Mouse (Mus musculus) neutrophil, adult 59 days (primary cell): Measurements from ENCODE around the gene Bst1. TPM values are rescaled to one million over a fixed set of nuclear protein-coding genes. Genes with fewer than 3 reads are reported as not detected.

ENCODE experiments used
- total RNA-seq, 2 experiments: library from RNA; stranded (reverse); gene quantifications; 1 replicate in 1 of 2; 2 replicates in 1 of 2; pipeline ENCODE4 v1.2.4; 2023

Bst1 gene
- 10 to 100 TPM; 84.1 to 84.7 TPM for total RNA-seq

GRCm38 (mm10) chr5:43818695-43819094, at the start of gene Bst1:
Bst1 (plus strand) TSS chr5:43818885.

GRCm38 (mm10) chr5:43821538-43821937, 2.9 kb downstream of the Bst1 start, which contains the start of gene Fbxl5:
Fbxl5 (minus strand) TSS chr5:43821638.

GRCm38 (mm10) chr5:43868253-43868652, 49.6 kb downstream of the Bst1 start, which contains the start of gene Cd38:
Cd38 (plus strand) TSS chr5:43868553.

Other genes with a start within 250 kb of the Bst1 start
- gene Cc2d2a, start 156.5 kb upstream of the Bst1 start, total RNA-seq, result under 1 TPM; 0.22 to 0.38 TPM
- 100 to 1,000 TPM; 205 to 243 TPM for gene Fbxl5, start 2.8 kb downstream of the Bst1 start, total RNA-seq
- gene Cd38, start 49.7 kb downstream of the Bst1 start, total RNA-seq, result 1 to 10 TPM; 1.3 to 3.9 TPM
- 10 to 100 TPM in 1 of 2 experiments, 1 to 10 TPM in 1; 7.9 to 10.9 TPM for gene Gm7879, start 94.3 kb downstream of the Bst1 start, total RNA-seq
- not detected for gene Fgfbp1, start 162.9 kb downstream of the Bst1 start, total RNA-seq